Comparison of ENCODE assay signal across 17 mouse cellular contexts in the genomic region with DNA sequence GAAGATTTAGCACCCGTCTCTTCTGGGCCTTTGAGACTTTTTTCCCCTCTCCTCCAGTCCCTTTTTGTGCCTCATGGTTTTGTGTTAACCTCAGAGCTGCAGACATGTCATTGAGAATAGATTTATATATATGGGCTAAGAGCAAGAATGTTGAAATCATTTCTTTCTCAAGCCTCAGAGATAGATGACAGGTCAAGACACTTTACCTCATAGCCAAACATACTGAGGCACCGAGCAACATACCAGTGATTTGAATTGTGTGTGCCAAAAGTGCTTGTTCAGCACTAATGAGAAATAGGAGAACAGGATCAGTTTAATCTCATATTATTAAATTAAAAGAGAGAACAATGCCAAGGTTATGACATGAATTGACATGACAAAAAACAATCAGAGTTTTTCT.
DNase-seq lines count a peak whose midpoint lies in the region; ATAC-seq and TF ChIP-seq lines count a peak whose summit lies in the region.
"Had no signal": no experiment of that assay in that cellular context is flagged by ENCODE, and none has a peak within 500 bp of the region (broad histone marks: within the 10 kb centered on the region; RNA-seq: fewer than 3 reads in every experiment).

No protein-coding gene starts in this region.

- H3K4me3 ChIP-seq in lung, postnatal 0 days (ENCODE audit: low read depth, low read length), result no peak overlapping the region
- no peak overlapping the region for H3K4me3 ChIP-seq in embryonic facial prominence, embryonic 15.5 days (replicated peaks)
- H3K4me3 ChIP-seq in stomach, embryonic 16.5 days (replicated peaks; ENCODE audit: low read length), result no peak overlapping the region
- H3K4me3 ChIP-seq: embryonic facial prominence, embryonic 12.5 days; neural tube, embryonic 12.5 days had no signal

- H3K4me2 ChIP-seq in lung, postnatal 0 days (replicated peaks; ENCODE audit: low read depth, low read length), result no peak overlapping the region
- no peak overlapping the region for H3K4me2 ChIP-seq in embryonic facial prominence, embryonic 15.5 days (replicated peaks)
- no peak overlapping the region for H3K4me2 ChIP-seq in stomach, embryonic 16.5 days (ENCODE audit: low read depth, low read length)
- H3K4me2 ChIP-seq: embryonic facial prominence, embryonic 12.5 days; heart, embryonic 11.5 days; neural tube, embryonic 12.5 days had no signal

- peak; percentile 10 for DNase-seq in kidney, adult 9 months
- no peak for DNase-seq in kidney, postnatal 10 days
- peak; percentile 69 for DNase-seq in lung, postnatal 0 days (ENCODE audit: low spot score)
- DNase-seq in lung, postnatal 10 days, result no peak
- DNase-seq in spleen, postnatal 4 days (ENCODE audit: low spot score in 2 of 2), result no peak
- DNase-seq: cerebellum, adult 11 months; forebrain, postnatal 0 days; gastrocnemius, postnatal 10 days had no signal

- TF ChIP-seq EP300 in lung, postnatal 0 days (IDR thresholded peaks at IDR 0.05), result peak; percentile 34; the same call in 1 of the 2 replicates

- H3K4me1 ChIP-seq in lung, postnatal 0 days (ENCODE audit: insufficient read depth, low read depth, low read length), result no peaks in the 10 kb centered on the region
- peaks cover 5% of the 10 kb centered on the region; the same call in 1 of the 2 replicates for H3K4me1 ChIP-seq in embryonic facial prominence, embryonic 15.5 days
- no peaks in the 10 kb centered on the region; the same call in 1 of the 2 replicates for H3K4me1 ChIP-seq in stomach, embryonic 16.5 days (ENCODE audit: control insufficient read depth, insufficient read depth, low read length)
- H3K4me1 ChIP-seq: neural tube, embryonic 12.5 days had no signal

- H3K36me3 ChIP-seq in lung, postnatal 0 days (ENCODE audit: insufficient read depth, low read length), result no peaks in the 10 kb centered on the region
- H3K36me3 ChIP-seq in embryonic facial prominence, embryonic 15.5 days, result no peaks in the 10 kb centered on the region
- no peaks in the 10 kb centered on the region for H3K36me3 ChIP-seq in stomach, embryonic 16.5 days (ENCODE audit: control insufficient read depth, insufficient read depth, low read length)
- H3K36me3 ChIP-seq: embryonic facial prominence, embryonic 12.5 days; neural tube, embryonic 12.5 days had no signal

- H3K9ac ChIP-seq in lung, postnatal 0 days (replicated peaks; ENCODE audit: low read depth), result no peak overlapping the region
- H3K9ac ChIP-seq in embryonic facial prominence, embryonic 15.5 days, result no peak overlapping the region
- no peak overlapping the region for H3K9ac ChIP-seq in stomach, embryonic 16.5 days (ENCODE audit: low read length)
- H3K9ac ChIP-seq: embryonic facial prominence, embryonic 12.5 days; forebrain, postnatal 0 days; liver, embryonic 14.5 days; neural tube, embryonic 12.5 days had no signal

- peak; percentile 28; the same call in 1 of the 2 replicates for ATAC-seq in lung, postnatal 0 days
- no peak for ATAC-seq in embryonic facial prominence, embryonic 15.5 days (ENCODE audit: insufficient number of reproducible peaks, low FRiP score, low TSS enrichment, low read depth)
- ATAC-seq in stomach, embryonic 16.5 days (ENCODE audit: insufficient read depth, low FRiP score), result peak; percentile 47; the same call in 1 of the 2 replicates
- ATAC-seq in frontal cortex, adult (ENCODE audit: low TSS enrichment), result no peak
- ATAC-seq: forebrain, postnatal 0 days; hindbrain, embryonic 16.5 days; midbrain, embryonic 16.5 days had no signal

- no peaks in the 10 kb centered on the region for H3K9me3 ChIP-seq in lung, postnatal 0 days (ENCODE audit: low read length)
- H3K9me3 ChIP-seq in embryonic facial prominence, embryonic 15.5 days (replicated peaks), result no peaks in the 10 kb centered on the region
- H3K9me3 ChIP-seq in stomach, embryonic 16.5 days (replicated peaks; ENCODE audit: control insufficient read depth, low read length), result no peaks in the 10 kb centered on the region
- H3K9me3 ChIP-seq: embryonic facial prominence, embryonic 12.5 days; neural tube, embryonic 12.5 days had no signal

- TF ChIP-seq CTCF in lung, postnatal 0 days (IDR thresholded peaks at IDR 0.05), result no peak

- no peaks in the 10 kb centered on the region for H3K27me3 ChIP-seq in lung, postnatal 0 days (replicated peaks; ENCODE audit: insufficient read depth, low read length)
- no peaks in the 10 kb centered on the region for H3K27me3 ChIP-seq in embryonic facial prominence, embryonic 15.5 days
- H3K27me3 ChIP-seq in stomach, embryonic 16.5 days (ENCODE audit: control insufficient read depth, insufficient read depth, low read length), result no peaks in the 10 kb centered on the region
- H3K27me3 ChIP-seq: embryonic facial prominence, embryonic 12.5 days; neural tube, embryonic 12.5 days had no signal

- whole genome bisulfite sequencing in lung, postnatal 0 days, result 35% methylated on average over 2 of the region's 2 CpGs
- 40% methylated on average over 2 of the region's 2 CpGs for WGBS in embryonic facial prominence, embryonic 15.5 days
- WGBS in stomach, embryonic 16.5 days, result 26% methylated on average over 2 of the region's 2 CpGs

- no peak overlapping the region for H3K27ac ChIP-seq in lung, postnatal 0 days (ENCODE audit: low read length)
- H3K27ac ChIP-seq in embryonic facial prominence, embryonic 15.5 days (replicated peaks), result peak overlapping the region; percentile 74; the same call in 1 of the 2 replicates
- no peak overlapping the region for H3K27ac ChIP-seq in stomach, embryonic 16.5 days (ENCODE audit: low read length)
- H3K27ac ChIP-seq: liver, embryonic 14.5 days; neural tube, embryonic 12.5 days had no signal

Comparison
In these comparisons a context has a peak if more than half of its experiments do, and no peak if none do; other contexts are left out.
1. DNase-seq: peak in kidney, adult 9 months (single experiment) and lung, postnatal 0 days (single experiment); none in kidney, postnatal 10 days (single experiment), lung, postnatal 10 days (single experiment) and spleen, postnatal 4 days (0 of 2).
2. ATAC-seq: peak in lung, postnatal 0 days (single experiment) and stomach, embryonic 16.5 days (single experiment); none in embryonic facial prominence, embryonic 15.5 days (single experiment) and frontal cortex, adult (single experiment).